Mouse (Mus musculus): Measurements from ENCODE around the gene Gprc5c. TPM values are rescaled to one million over a fixed set of nuclear protein-coding genes. Genes with fewer than 3 reads are reported as not detected.
A peak's percentile ranks its signal among the peaks of the same experiment; 100 is the strongest.
"Not testable (repeated sequence)": the region's sequence is repeated elsewhere in the genome, so short reads cannot be mapped to it uniquely, and the experiment has no call there.

Gene Gprc5c
- total RNA-seq, 2 experiments from 2014 or later = 39.1 to 43.0 TPM

- intact Hi-C loops (cut with DNase I; ENCODE audit: low total_unique reads) = no loop called here
Observed at GRCm38 (mm10) chr11:114884380-114885100, 33.6 kb downstream of the Gprc5c start.

GRCm38 (mm10) chr11:114889991-114890518, 39.1 kb downstream of the Gprc5c start, which contains the start of gene Cd300a:
Gene Cd300a (plus strand): TSS chr11:114890041.
- DNase-seq = no peak
- intact Hi-C loops (cut with DNase I; ENCODE audit: low total_unique reads) = no loop called here

More at GRCm38 (mm10) chr11:114884380-114885100, 33.6 kb downstream of the Gprc5c start:
- DNase-seq = no peak

- intact Hi-C loops (cut with DNase I; ENCODE audit: low total_unique reads) = no loop called here
- DNase-seq = no peak
Observed at GRCm38 (mm10) chr11:114890542-114890941, 39.6 kb downstream of the Gprc5c start.

GRCm38 (mm10) chr11:114896085-114896484, 45.1 kb downstream of the Gprc5c start:
- intact Hi-C loops (cut with DNase I; ENCODE audit: low total_unique reads) = no loop called here
- no peak for DNase-seq

GRCm38 (mm10) chr11:114898026-114898425, 47.1 kb downstream of the Gprc5c start:
- DNase-seq = no peak
- intact Hi-C loops (cut with DNase I; ENCODE audit: low total_unique reads) = no loop called here

GRCm38 (mm10) chr11:114903224-114903623, 52.3 kb downstream of the Gprc5c start:
- intact Hi-C loops (cut with DNase I; ENCODE audit: low total_unique reads) = no loop called here
- DNase-seq = no peak

GRCm38 (mm10) chr11:114907567-114907966, 56.6 kb downstream of the Gprc5c start:
- intact Hi-C loops (cut with DNase I; ENCODE audit: low total_unique reads) = no loop called here

GRCm38 (mm10) chr11:114908086-114908485, 57.1 kb downstream of the Gprc5c start:
- DNase-seq = no peak
- intact Hi-C loops (cut with DNase I; ENCODE audit: low total_unique reads) = no loop called here

More at GRCm38 (mm10) chr11:114907567-114907966, 56.6 kb downstream of the Gprc5c start:
- no peak for DNase-seq

- intact Hi-C loops (cut with DNase I; ENCODE audit: low total_unique reads); DNase-seq: not testable (repeated sequence)
Observed at GRCm38 (mm10) chr11:114909538-114909937, 58.6 kb downstream of the Gprc5c start.

- peak; percentile 76 for DNase-seq
- intact Hi-C loops (cut with DNase I; ENCODE audit: low total_unique reads) = loop anchor here (5.0 kb wide), 1 partner anchor 166 kb away; no protein-coding TSS in a partner anchor
Observed at GRCm38 (mm10) chr11:114912847-114913246, 61.9 kb downstream of the Gprc5c start.

- no peak for DNase-seq
- intact Hi-C loops (cut with DNase I; ENCODE audit: low total_unique reads) = loop anchor here (2.0 to 5.0 kb wide), 2 partner anchors 104 to 168 kb away; no protein-coding TSS in a partner anchor
Observed at GRCm38 (mm10) chr11:114914978-114915377, 64.0 kb downstream of the Gprc5c start.

- no peak for DNase-seq
- intact Hi-C loops (cut with DNase I; ENCODE audit: low total_unique reads) = no loop called here
Observed at GRCm38 (mm10) chr11:114917120-114917519, 66.2 kb downstream of the Gprc5c start.

Other genes with a start within 250 kb of the Gprc5c start
- 100 to 1,000 TPM; 832 to 884 TPM for gene Rpl38, start 182.6 kb upstream of the Gprc5c start, total RNA-seq (2021)
- 10 to 100 TPM; 32.9 to 48.2 TPM for gene Ttyh2, start 175.7 kb upstream of the Gprc5c start, total RNA-seq (2021)
- gene Dnaic2, start 123.7 kb upstream of the Gprc5c start, total RNA-seq (2021) = under 1 TPM; 0.49 to 0.68 TPM
- gene Kif19a, start 85.8 kb upstream of the Gprc5c start, total RNA-seq (2021) = 1 to 10 TPM; 1.3 to 4.2 TPM
- 1 to 10 TPM in 1 of 2 experiments, under 1 TPM in 1; 0.38 to 1.1 TPM for gene Btbd17, start 55.2 kb upstream of the Gprc5c start, total RNA-seq (2021)
- gene Gpr142, start 52.2 kb upstream of the Gprc5c start, total RNA-seq (2021) = not detected
- under 1 TPM; 0.55 to 0.84 TPM for gene Cd300a, start 38.9 kb downstream of the Gprc5c start, total RNA-seq (2021)
- gene Cd300lb, start 83.2 kb downstream of the Gprc5c start, total RNA-seq (2021) = under 1 TPM; 0.13 to 0.78 TPM
- gene Cd300c, start 118.0 kb downstream of the Gprc5c start, total RNA-seq (2021) = not detected
- under 1 TPM; 0.24 to 0.37 TPM for gene Cd300ld, start 138.8 kb downstream of the Gprc5c start, total RNA-seq (2021)
- gene Cd300c2, start 150.7 kb downstream of the Gprc5c start, total RNA-seq (2021) = under 1 TPM; 0.64 to 0.84 TPM
- gene Cd300ld2, start 165.0 kb downstream of the Gprc5c start, total RNA-seq (2021) = not detected
- gene Cd300ld4, start 175.9 kb downstream of the Gprc5c start, total RNA-seq (2021) = 1 to 10 TPM in 1 of 2 experiments, not detected in 1; 1.1 TPM
- gene Cd300ld5, start 186.6 kb downstream of the Gprc5c start, total RNA-seq (2021) = 1 to 10 TPM in 1 of 2 experiments, not detected in 1; 3.3 TPM
- gene Cd300ld3, start 197.3 kb downstream of the Gprc5c start, total RNA-seq (2021) = 1 to 10 TPM in 1 of 2 experiments, not detected in 1; 3.1 TPM
- gene Cd300e, start 211.0 kb downstream of the Gprc5c start, total RNA-seq (2021) = not detected
- under 1 TPM; 0.62 TPM for gene Rab37, start 240.3 kb downstream of the Gprc5c start, total RNA-seq (2021)